Mouse (Mus musculus) left cerebral cortex, adult 2 months (tissue): ENCODE measurements around the gene Sqstm1. TPM values are rescaled to one million over a fixed set of nuclear protein-coding genes. Genes with fewer than 3 reads are reported as not detected.

Experiments used
- DNase-seq, 2 experiments: peaks; one replicate each; pipeline ENCODE4 v3.0.0; 2021 to 2022; ENCODE audit warnings: low spot score in 2 of 2, mixed read lengths in 1 of 2; ENCODE audit errors: extremely low spot score in 1 of 2
- H3K27ac ChIP-seq: fragments of 200-600 bp; 2 replicates; pipeline ENCODE4 v1.8.1; 2022
- H3K4me3 ChIP-seq: fragments of 200-600 bp; 2 replicates; pipeline ENCODE4 v1.8.1; 2022
- CTCF ChIP-seq: fragments of 200-600 bp; IDR thresholded peaks from 2 replicates; pipeline ENCODE4 v1.8.1; 2022; ENCODE audit warnings: antibody characterized with exemption, mild to moderate bottlenecking, moderate library complexity
- intact Hi-C: fragments of 180-260 bp; cut with DNase I; formaldehyde crosslinking; loops from one replicate; pipeline ENCODE4 v1.15.1; 2025
- total RNA-seq, 2 experiments: library from RNA; stranded (reverse); gene quantifications; 2 replicates each; pipeline ENCODE4 v1.2.3; 2021

Gene Sqstm1
- total RNA-seq, 2 experiments from 2014 or later, result 474 to 490 TPM

DNA sequence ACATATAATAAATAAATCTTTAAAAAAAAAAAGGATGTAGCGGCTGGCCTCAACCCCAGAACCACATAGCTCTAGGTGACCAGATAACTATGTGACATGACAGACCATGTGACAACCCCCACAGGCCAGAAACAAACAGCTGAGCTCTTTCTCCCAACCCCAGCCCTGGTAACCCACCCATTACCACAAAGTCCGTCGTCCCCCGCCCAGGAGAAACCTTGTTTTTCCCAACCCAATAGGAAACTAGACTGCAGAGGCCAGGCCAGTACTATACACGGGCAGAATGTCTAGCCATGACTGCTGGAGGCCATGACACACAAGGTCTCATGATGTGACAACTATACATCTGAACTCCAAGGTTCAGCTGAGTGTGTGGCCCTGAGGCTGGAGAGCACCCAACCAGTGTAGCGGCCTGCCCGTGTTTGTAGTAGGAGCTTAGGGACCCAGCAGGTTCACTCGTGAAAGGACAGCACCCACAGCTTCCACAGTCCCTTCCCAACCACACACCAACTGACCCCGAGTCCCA is 7.3 kb downstream of the Sqstm1 start:
- Histone ChIP-seq H3K4me3 (no peak overlapping the region), H3K27ac (no peak overlapping the region)
- TF ChIP-seq CTCF, result no peak
- intact Hi-C loops, result no loop called here
- DNase-seq, result no peak

DNA sequence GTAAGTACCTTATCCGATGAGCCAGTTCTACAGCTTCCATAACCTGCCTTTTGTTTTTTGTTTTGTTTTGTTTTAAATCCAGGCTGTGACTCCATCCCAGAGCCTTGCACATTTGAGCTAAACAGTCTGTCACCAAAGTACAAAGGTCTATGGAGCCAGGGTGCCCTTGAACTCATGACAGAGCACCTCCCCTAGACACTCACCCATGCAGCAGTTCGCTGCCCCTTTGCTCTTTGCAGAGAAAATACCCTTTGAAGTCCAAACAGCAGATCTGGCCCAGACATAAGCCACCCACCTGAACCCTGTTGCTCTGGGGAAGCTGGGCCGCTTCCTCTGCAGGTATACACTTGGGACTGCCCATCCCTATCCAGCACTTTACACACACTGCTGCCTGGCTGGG is 9.0 kb downstream of the Sqstm1 start:
- intact Hi-C loops, result no loop called here
- TF ChIP-seq CTCF, result no peak
- Histone ChIP-seq H3K4me3 (no peak overlapping the region), H3K27ac (no peak overlapping the region)
- no peak for DNase-seq

DNA sequence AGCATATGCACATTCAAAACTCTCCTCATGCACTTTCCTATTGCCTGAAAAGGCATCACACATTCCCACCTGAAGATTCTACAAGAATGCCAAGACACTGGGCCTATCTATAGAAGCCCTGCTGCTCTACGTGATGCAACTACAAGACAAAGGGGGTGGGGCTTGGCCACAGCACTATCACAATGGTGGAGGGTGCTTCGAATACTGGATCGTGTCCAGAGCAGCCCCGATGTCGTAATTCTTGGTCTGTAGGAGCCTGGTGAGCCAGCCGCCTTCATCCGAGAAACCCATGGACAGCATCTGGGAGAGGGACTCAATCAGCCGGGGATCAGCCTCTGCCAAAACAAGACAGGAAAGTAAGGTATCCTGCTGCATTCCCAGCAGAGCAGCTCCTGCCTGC is 10.0 kb downstream of the Sqstm1 start:
- intact Hi-C loops, result no loop called here
- no peak for TF ChIP-seq CTCF
- DNase-seq, result no peak
- H3K4me3 ChIP-seq, result no peak overlapping the region
- H3K27ac ChIP-seq, result no peak overlapping the region

DNA sequence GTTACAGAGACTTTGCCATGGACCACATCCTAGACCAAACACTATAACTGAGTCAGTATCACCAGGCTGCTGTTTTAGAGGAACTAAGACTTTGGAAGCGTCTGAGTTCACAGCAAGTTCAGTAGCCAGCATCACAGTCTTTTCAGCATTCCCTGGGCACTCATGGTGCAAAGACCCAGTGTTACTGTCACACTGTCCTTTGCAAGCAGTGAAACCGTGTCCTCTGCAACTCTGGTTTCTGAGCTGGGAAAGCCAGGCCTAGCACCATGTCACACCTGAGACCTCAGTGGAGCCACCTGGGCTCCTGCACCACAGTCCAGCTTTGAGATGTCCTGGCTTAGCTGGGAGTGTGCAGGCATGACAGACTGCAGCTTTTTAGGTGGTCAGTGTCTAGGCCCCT is 11.7 kb downstream of the Sqstm1 start:
- Histone ChIP-seq H3K27ac (no peak overlapping the region), H3K4me3 (no peak overlapping the region)
- DNase-seq, result no peak
- intact Hi-C loops, result no loop called here
- no peak for TF ChIP-seq CTCF

DNA sequence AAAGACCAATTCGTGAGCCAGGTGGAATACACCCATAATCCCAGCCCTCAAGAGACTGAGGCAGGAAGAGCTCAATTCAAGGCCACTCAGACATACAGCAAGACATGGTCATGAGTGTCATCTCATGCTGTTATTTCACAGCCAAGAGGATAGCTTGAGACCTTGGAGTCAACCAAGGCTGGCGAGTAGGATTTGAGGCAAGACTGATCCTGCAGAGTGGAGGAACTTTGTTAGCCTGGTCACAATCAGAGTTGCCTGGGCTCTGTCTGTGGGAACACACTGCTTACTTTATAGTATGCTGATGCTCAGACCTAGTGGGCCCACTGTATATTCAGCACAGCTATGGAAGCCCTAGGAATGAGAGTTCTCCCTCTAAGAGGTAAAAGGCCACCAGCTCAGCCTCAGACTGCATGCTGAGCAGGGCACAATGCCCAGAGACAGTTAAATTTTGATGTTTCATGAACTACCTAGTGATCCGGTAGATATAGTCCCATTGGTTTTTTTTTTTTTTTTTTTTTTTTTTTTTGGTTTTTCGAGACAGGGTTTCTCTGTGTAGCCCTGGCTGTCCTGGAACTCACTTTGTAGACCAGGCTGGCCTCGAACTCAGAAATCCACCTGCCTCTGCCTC is 12.3 kb downstream of the Sqstm1 start:
- no peak for DNase-seq
- TF ChIP-seq CTCF, result no peak
- intact Hi-C loops, result no loop called here
- Histone ChIP-seq H3K27ac (no peak overlapping the region), H3K4me3 (no peak overlapping the region)

DNA sequence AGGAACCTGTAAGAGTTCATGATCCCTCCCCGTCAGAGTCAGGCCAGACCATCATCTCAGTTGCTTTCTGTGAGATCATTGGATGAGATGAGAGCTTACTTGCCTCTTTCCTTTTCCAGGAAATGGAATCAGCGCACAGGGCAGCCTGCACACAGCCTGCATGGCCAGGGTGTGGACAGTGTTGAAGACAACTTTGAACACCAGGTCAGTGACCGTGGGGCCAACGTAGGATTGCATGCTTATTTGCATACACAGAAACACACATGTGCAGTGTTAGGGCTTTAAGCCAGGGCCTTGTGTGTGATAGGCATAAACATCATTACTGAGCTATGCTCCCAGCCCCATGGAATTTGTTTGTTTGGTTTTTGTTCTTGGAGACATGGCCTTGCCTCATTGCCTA is 13.1 kb downstream of the Sqstm1 start:
- H3K27ac ChIP-seq, result no peak overlapping the region
- no peak for TF ChIP-seq CTCF
- no peak overlapping the region for H3K4me3 ChIP-seq
- intact Hi-C loops, result no loop called here
- DNase-seq, result no peak

DNA sequence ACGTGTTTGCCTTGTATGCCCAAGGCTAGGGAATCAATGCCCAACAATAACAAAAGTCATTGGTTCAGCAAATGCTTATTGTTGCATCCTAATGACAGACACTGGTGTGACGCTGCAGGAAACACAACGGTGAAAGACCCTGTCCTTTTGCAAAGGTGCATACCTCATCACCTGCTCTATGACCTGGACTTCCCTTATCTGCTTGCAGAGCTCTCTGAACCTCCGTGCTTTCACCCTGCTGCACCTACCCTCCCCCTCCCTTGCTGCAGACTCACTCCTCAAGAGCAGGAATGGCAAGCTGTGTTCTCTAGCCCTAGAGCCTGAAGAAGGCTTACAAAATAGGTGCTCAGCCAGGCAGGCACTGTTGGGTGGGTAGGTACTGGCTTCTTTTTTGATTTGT is 15.8 kb downstream of the Sqstm1 start:
- DNase-seq, result no peak

DNA sequence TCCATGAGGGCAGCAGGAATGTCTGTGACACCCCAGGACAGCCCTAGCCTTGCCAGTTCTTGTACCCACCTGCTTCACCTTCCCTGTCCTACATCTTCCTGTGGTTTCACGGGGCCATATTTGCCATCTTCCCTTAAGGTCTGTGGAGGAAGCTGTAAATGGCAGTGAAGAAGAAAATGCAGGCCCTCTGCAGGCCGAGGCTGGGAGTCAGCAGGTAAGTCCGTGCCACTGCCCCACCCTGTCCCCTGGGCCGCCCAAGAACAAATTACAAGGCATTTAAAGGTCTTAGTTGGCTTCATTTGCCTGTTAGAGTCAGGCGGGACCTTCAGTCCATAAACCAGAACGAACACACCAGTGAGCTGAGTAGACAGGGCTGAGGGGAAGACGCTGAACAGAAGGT is 16.6 kb downstream of the Sqstm1 start:
- DNase-seq, result no peak
- H3K27ac ChIP-seq, result no peak overlapping the region
- no peak for TF ChIP-seq CTCF
- intact Hi-C loops, result no loop called here
- no peak overlapping the region for H3K4me3 ChIP-seq

More for the DNA sequence above, 15.8 kb downstream of the Sqstm1 start:
- Histone ChIP-seq H3K27ac (no peak overlapping the region), H3K4me3 (no peak overlapping the region)
- no peak for TF ChIP-seq CTCF
- intact Hi-C loops, result no loop called here

DNA sequence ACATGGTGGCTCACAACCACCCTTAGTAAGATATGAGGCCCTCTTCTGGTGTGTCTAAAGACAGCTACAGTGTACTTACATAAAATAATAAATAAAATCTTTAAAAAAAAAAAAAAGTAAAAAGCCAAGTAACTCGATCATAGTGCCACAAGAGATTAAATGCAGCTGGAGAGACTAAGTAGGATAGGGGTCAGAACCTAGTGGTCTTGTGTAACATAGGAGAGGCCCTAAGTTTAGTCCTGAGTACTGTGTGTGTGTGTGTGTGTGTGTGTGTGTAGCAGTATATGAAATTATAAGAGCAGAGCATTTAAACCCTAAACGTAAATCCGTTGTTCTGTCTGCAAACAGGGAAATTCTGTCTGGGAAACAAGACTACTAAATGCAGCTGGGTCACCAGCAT is 18.3 kb downstream of the Sqstm1 start:
- no peak overlapping the region for H3K4me3 ChIP-seq
- DNase-seq, result no peak
- H3K27ac ChIP-seq, result no peak overlapping the region
- intact Hi-C loops, result no loop called here
- no peak for TF ChIP-seq CTCF

DNA sequence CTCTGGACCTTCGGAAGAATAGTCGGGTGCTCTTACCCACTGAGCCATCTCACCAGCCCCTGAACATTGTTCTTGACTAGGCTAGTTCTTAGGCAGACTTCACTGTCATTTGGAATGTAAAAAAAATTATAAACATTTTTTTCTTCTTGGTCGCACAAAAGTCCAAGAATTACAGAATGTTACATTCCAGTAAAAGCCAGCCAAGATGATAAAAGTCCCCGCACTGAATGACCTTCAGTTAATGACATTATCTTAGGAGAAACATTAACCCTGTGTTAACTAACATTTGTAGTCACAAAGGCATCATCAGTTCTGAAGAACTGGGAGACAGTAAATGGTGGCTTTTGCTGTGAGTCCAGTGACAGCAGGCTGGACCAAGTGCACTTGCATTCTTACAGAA is 20.3 kb downstream of the Sqstm1 start:
- DNase-seq, result no peak
- Histone ChIP-seq H3K27ac (no peak overlapping the region), H3K4me3 (no peak overlapping the region)
- no peak for TF ChIP-seq CTCF
- intact Hi-C loops, result no loop called here

DNA sequence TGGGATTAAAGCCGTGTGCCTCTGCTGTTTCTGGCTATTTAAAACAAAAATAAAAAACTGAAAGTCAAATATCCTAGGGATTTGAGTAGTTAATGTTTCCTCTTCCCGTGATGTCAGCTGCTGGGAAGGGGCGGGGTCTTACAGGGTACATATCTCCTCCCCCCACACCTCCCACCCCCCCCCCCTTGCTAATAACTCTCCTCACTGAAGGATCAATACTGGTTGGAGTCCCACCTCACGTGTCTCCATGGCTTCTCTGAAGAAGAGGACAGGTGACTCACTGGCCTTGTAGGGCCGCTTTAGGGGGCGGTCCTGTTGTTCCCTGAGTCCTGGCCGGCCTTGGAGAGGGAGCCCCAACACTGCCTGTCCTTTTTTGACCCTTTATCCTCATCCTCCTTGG is 21.9 kb downstream of the Sqstm1 start:
- DNase-seq, result no peak
- TF ChIP-seq CTCF, result no peak
- Histone ChIP-seq H3K27ac (no peak overlapping the region), H3K4me3 (no peak overlapping the region)
- intact Hi-C loops, result no loop called here

DNA sequence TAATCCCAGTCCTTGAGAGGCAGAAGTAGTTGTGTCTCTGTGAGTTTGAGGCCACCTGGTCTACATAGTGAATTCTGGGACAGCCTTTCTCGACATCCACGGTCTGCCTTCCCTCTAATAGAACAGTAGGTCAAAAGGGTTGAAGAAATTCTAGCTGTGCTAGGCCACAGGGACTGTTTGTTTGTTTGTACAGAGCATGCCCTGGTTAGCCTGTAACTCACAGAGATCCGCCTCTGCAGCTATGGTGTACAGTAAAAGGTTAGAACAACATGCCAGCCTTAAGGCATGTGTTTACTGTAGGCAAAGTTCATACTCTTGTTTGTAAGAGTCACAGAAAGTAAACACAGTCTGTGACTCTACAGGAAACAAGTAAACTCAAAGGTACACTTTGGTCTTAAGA is 25.8 kb downstream of the Sqstm1 start:
- Histone ChIP-seq H3K4me3 (no peak overlapping the region), H3K27ac (no peak overlapping the region)
- intact Hi-C loops, result no loop called here
- no peak for TF ChIP-seq CTCF
- DNase-seq, result no peak

DNA sequence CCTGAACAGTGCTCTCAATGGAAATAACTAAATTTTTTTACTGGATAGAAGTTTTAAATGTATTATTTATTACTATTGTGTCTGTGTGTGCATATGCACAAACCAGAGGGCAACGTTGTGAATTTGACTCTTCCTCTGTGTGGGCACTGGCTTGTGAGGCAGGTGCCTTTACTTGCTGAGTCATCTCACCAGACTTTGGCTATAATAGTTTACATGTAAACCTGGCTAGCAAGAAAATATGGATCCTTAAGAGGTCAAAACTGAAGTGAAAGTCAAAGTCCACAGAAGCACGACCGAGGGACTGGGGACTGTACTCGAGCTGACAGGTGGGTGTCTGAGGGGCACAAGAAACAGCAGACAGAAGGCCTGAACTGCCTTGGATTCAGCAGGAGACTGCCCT is 27.9 kb downstream of the Sqstm1 start:
- no peak for DNase-seq
- TF ChIP-seq CTCF, result no peak
- Histone ChIP-seq H3K27ac (no peak overlapping the region), H3K4me3 (no peak overlapping the region)
- intact Hi-C loops, result no loop called here
